Mouse (Mus musculus) retina, postnatal 1 day (tissue): ENCODE measurements at regions not wholly inside any gene's neighbourhood (a gene's known extent, or its start where the extent isn't known, plus 50 kb on each side); places are given as distances from the start of the nearest gene placed in this dataset.
"Not testable (repeated sequence)": the region's sequence is repeated elsewhere in the genome, so short reads cannot be mapped to it uniquely, and the experiment has no call there.

Source experiments
- DNase-seq: peaks from one replicate; pipeline ENCODE4 v3.0.0-alpha.2; 2012

GRCm38 (mm10) chr14:110934816-110935215 is 179.9 kb upstream of the Slitrk6 start:
- DNase-seq = no peak

DNA sequence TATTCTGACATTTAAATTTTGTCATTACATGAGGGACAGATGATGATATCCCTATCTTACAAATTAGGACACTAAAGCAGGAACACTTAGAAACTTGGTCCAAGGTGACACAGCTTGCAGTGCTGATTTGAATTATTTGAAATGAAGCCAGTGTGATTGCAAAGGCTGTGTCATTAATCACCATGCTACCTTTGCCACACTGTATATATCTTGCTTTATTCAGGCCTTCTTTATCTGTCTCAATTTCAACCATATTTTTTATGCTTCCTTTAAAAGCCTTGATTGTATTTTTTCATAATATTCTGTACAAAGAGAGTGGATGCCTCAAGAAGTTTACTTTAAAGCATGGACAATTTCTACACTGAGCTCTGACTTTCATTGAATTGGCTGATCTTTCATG is 167.0 kb upstream of the Slitrk6 start:
- DNase-seq = no peak

DNA sequence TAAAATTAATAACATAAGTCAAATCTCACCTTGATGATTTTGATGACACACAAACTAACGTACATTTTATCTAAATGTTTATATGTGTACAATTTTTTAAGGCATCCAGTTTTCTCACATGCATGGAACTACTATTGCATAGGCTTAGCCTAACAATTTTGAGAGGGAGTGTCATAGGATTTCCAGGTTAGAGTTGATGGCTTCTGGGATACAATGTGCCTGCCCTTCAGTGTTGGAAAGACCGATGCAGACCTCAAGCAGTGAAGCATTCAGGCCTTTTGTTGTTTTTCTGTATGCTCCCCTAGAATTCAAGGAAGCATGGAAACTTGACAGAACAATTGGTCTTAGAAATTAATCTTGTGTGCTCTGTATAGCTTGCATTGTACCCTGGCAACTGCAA is 158.4 kb upstream of the Slitrk6 start:
- no peak for DNase-seq

GRCm38 (mm10) chr14:110892865-110893264 is 137.9 kb upstream of the Slitrk6 start:
- DNase-seq = no peak

DNA sequence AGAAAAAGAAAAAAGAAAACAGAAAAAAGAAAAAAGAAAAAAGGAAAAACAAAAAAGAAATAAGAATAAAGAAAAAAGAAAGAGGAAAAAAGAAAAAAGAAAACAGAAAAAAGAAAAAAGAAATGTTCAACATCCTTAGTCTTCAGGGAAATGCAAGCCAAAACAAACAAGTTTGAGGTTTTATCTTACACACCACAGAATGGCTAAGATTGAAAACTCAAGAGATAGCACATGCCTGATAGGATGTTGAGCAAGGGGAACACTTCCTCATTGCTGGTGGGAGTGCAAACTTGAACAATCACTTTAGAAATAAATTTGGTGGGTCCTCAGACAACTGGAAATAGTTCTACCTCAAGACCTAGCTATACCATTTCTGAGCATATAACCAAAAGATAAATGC is 116.4 kb upstream of the Slitrk6 start:
- DNase-seq = no peak

GRCm38 (mm10) chr14:110824642-110825041 is 69.7 kb upstream of the Slitrk6 start:
- DNase-seq = peak; percentile 17

DNA sequence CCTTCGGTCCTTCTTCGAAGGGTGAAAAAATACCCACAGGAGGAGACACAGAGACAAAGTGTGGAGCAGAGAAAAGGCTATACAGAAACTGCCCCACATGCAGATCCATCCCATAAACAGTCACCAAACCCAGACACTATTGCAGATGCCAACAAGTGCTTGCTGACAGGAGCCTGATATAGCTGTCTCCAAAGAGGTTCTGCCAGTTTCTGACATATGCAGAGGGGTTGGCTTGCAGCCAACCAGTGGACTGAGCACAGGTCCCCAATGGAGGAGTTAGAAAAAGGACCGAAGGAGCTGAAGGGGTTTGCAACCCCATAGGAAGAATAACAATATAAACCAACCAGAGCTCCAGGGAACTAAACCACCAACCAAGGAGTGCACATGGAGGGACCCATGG is 67.2 kb upstream of the Slitrk6 start:
- not testable (repeated sequence) for DNase-seq
